ENCODE assay signal across 11 mouse cellular contexts in genomic region chr2:84750115-84750514, GRCm38 (mm10). TPM values are rescaled to one million over a fixed set of nuclear protein-coding genes. Genes with fewer than 3 reads are reported as not detected.
DNase-seq lines count a peak whose midpoint lies in the region; ATAC-seq and TF ChIP-seq lines count a peak whose summit lies in the region.
"Had no signal": no experiment of that assay in that cellular context is flagged by ENCODE, and none has a peak within 500 bp of the region (broad histone marks: within the 10 kb centered on the region; RNA-seq: fewer than 3 reads in every experiment).

No protein-coding gene starts in this region.

- H3K9ac ChIP-seq in hindbrain, embryonic 14.5 days = no peak overlapping the region
- no peak overlapping the region for H3K9ac ChIP-seq in hindbrain, embryonic 12.5 days
- H3K9ac ChIP-seq: liver, embryonic 14.5 days had no signal

- peak; percentile 28 for DNase-seq in hindbrain, embryonic 14.5 days (ENCODE audit: low spot score)
- peak; percentile 76 for DNase-seq in NIH3T3 (ENCODE audit: low read depth)
- DNase-seq in lung, postnatal 10 days = peak; percentile 66
- DNase-seq in cerebellum, postnatal 4 days (ENCODE audit: low spot score in 2 of 2) = no peak
- no peak for DNase-seq in ovary, postnatal 10 days (ENCODE audit: low spot score)
- DNase-seq: cerebellum, adult 8-10 months; gastrocnemius, postnatal 36 days had no signal

- no peaks in the 10 kb centered on the region for H3K36me3 ChIP-seq in hindbrain, embryonic 14.5 days (replicated peaks; ENCODE audit: control insufficient read depth, insufficient read depth)
- H3K36me3 ChIP-seq in hindbrain, embryonic 12.5 days = no peaks in the 10 kb centered on the region
- no peaks in the 10 kb centered on the region for H3K36me3 ChIP-seq in C2C12 (ENCODE audit: control insufficient read depth, insufficient read depth)
- H3K36me3 ChIP-seq: hindbrain, embryonic 10.5 days had no signal

- no peaks in the 10 kb centered on the region for H3K4me1 ChIP-seq in hindbrain, embryonic 14.5 days (replicated peaks; ENCODE audit: control insufficient read depth, insufficient read depth, low read length)
- H3K4me1 ChIP-seq in hindbrain, embryonic 12.5 days = no peaks in the 10 kb centered on the region

- no peak for TF ChIP-seq CTCF in C2C12 (IDR thresholded peaks at IDR 0.05; ENCODE audit: control insufficient read depth, insufficient read depth, insufficient read length)

- H3ac ChIP-seq in C2C12 (ENCODE audit: control insufficient read depth, insufficient read length, low read depth) = no peak overlapping the region

- no peaks in the 10 kb centered on the region for H3K27me3 ChIP-seq in hindbrain, embryonic 14.5 days (ENCODE audit: control insufficient read depth, insufficient read depth, low read length)
- H3K27me3 ChIP-seq in hindbrain, embryonic 12.5 days = no peaks in the 10 kb centered on the region
- H3K27me3 ChIP-seq in C2C12 (ENCODE audit: control insufficient read depth, insufficient read depth, insufficient read length) = no peaks in the 10 kb centered on the region

- no peak overlapping the region for H3K27ac ChIP-seq in hindbrain, embryonic 14.5 days
- H3K27ac ChIP-seq in hindbrain, embryonic 12.5 days = no peak overlapping the region
- H3K27ac ChIP-seq: hindbrain, embryonic 10.5 days; liver, embryonic 14.5 days had no signal

- H3K79me2 ChIP-seq in C2C12 (ENCODE audit: control insufficient read depth, insufficient read depth) = no peaks in the 10 kb centered on the region

- H3K4me2 ChIP-seq in hindbrain, embryonic 14.5 days (replicated peaks) = no peak overlapping the region
- no peak overlapping the region for H3K4me2 ChIP-seq in hindbrain, embryonic 12.5 days (replicated peaks)

- WGBS in hindbrain, embryonic 14.5 days = 72% methylated on average over 6 of the region's 6 CpGs
- WGBS in hindbrain, embryonic 12.5 days = 71% methylated on average over 6 of the region's 6 CpGs

- no peaks in the 10 kb centered on the region for H3K9me3 ChIP-seq in hindbrain, embryonic 14.5 days (ENCODE audit: control insufficient read depth, low read length)
- no peaks in the 10 kb centered on the region for H3K9me3 ChIP-seq in hindbrain, embryonic 12.5 days (replicated peaks)
- H3K9me3 ChIP-seq: hindbrain, embryonic 10.5 days had no signal

- no peak for ATAC-seq in hindbrain, embryonic 14.5 days (ENCODE audit: low FRiP score)
- no peak for ATAC-seq in hindbrain, embryonic 12.5 days (ENCODE audit: low FRiP score)

- H3K4me3 ChIP-seq in hindbrain, embryonic 14.5 days (replicated peaks; ENCODE audit: low read length) = no peak overlapping the region
- no peak overlapping the region for H3K4me3 ChIP-seq in hindbrain, embryonic 12.5 days
- no peak overlapping the region for H3K4me3 ChIP-seq in C2C12 (ENCODE audit: insufficient read depth, poor library complexity, severe bottlenecking)
- H3K4me3 ChIP-seq: hindbrain, embryonic 10.5 days had no signal

- H3K79me3 ChIP-seq in C2C12 (ENCODE audit: low read depth) = no peaks in the 10 kb centered on the region

TF ChIP-seq in C2C12, 6 proteins besides CTCF, POLR2A, EP300 and RAD21:
- TF ChIP-seq MYOD1 (IDR thresholded peaks at IDR 0.05; ENCODE audit: control insufficient read depth, insufficient read length, low read depth) (peak; percentile 98), FOSL1 (IDR thresholded peaks at IDR 0.05; ENCODE audit: insufficient read depth, low read length, poor library complexity, severe bottlenecking) (no peak)

RNA-seq across cellular contexts. Expression of gene Gm19426, which starts 6.7 kb away (rescaled TPM):
- polyA plus RNA-seq in hindbrain, embryonic 14.5 days (2014; fragmentation: Nextera tagmentation; extraction: Ambion mirVana) = 2.9 and 3.4 TPM in 2 replicates
- 9.7 and 10.9 TPM in 2 replicates for polyA plus RNA-seq in hindbrain, embryonic 12.5 days (2016; fragmentation: Nextera tagmentation; extraction: Ambion mirVana)
- polyA plus RNA-seq in C2C12 (2012; fragmentation: generic; extraction: Trizol) = 4.4 TPM

RNA-seq across cellular contexts. Expression of gene Ypel4, which starts 16.3 kb away (rescaled TPM):
- polyA plus RNA-seq in hindbrain, embryonic 14.5 days (2014; fragmentation: Nextera tagmentation; extraction: Ambion mirVana) = 12.5 and 13.1 TPM in 2 replicates
- polyA plus RNA-seq in hindbrain, embryonic 12.5 days (2016; fragmentation: Nextera tagmentation; extraction: Ambion mirVana) = 21.0 and 22.4 TPM in 2 replicates
- polyA plus RNA-seq in C2C12 (2012; fragmentation: generic; extraction: Trizol) = 0.35 TPM

RNA-seq across cellular contexts. Expression of gene Clp1, which starts 23.0 kb away (rescaled TPM):
- polyA plus RNA-seq in hindbrain, embryonic 14.5 days (2014; fragmentation: Nextera tagmentation; extraction: Ambion mirVana) = 21.3 and 22.3 TPM in 2 replicates
- 35.0 and 37.0 TPM in 2 replicates for polyA plus RNA-seq in hindbrain, embryonic 12.5 days (2016; fragmentation: Nextera tagmentation; extraction: Ambion mirVana)
- 13.9 TPM for polyA plus RNA-seq in C2C12 (2012; fragmentation: generic; extraction: Trizol)

RNA-seq across cellular contexts. Expression of gene Serping1, which starts 25.1 kb away (rescaled TPM):
- polyA plus RNA-seq in hindbrain, embryonic 14.5 days (2014; fragmentation: Nextera tagmentation; extraction: Ambion mirVana) = 36.2 and 36.3 TPM in 2 replicates
- 35.4 and 43.2 TPM in 2 replicates for polyA plus RNA-seq in hindbrain, embryonic 12.5 days (2016; fragmentation: Nextera tagmentation; extraction: Ambion mirVana)
- polyA plus RNA-seq in C2C12 (2012; fragmentation: generic; extraction: Trizol) = 0.15 TPM

RNA-seq across cellular contexts. Expression of gene Zdhhc5, which starts 35.1 kb away (rescaled TPM):
- 21.9 and 22.5 TPM in 2 replicates for polyA plus RNA-seq in hindbrain, embryonic 14.5 days (2014; fragmentation: Nextera tagmentation; extraction: Ambion mirVana)
- polyA plus RNA-seq in hindbrain, embryonic 12.5 days (2016; fragmentation: Nextera tagmentation; extraction: Ambion mirVana) = 30.0 and 33.8 TPM in 2 replicates
- 35.4 TPM for polyA plus RNA-seq in C2C12 (2012; fragmentation: generic; extraction: Trizol)

Comparison
In these comparisons a context has a peak if more than half of its experiments do, and no peak if none do; other contexts are left out.
1. DNase-seq: peak in hindbrain, embryonic 14.5 days (single experiment), NIH3T3 (single experiment) and lung, postnatal 10 days (single experiment); none in cerebellum, postnatal 4 days (0 of 2) and ovary, postnatal 10 days (single experiment).